Mouse (Mus musculus): Measurements from ENCODE around the gene Stam. TPM values are rescaled to one million over a fixed set of nuclear protein-coding genes. Genes with fewer than 3 reads are reported as not detected.

The Stam gene
- polyA plus RNA-seq (2015; fragmentation: Nextera tagmentation; extraction: Ambion mirVana), result 50.0 and 62.5 TPM in 2 replicates

- H3K27me3 ChIP-seq, result no peaks in the 10 kb centered on the region
- H3K4me2 ChIP-seq, result peak within 1 kb of the TSS; percentile 63
- H3K27ac ChIP-seq, result peak within 1 kb of the TSS; percentile 91
- peak; percentile 93 for ATAC-seq (replicated peaks; ENCODE audit: insufficient number of reproducible peaks, insufficient read depth, low FRiP score, low read depth)
- H3K36me3 ChIP-seq, result no peaks in the 10 kb centered on the region
- H3K4me1 ChIP-seq (replicated peaks), result peaks cover 23% of the 10 kb centered on the region
- WGBS, result under 1% methylated on average over 50 of the region's 50 CpGs
- H3K9ac ChIP-seq, result peak within 1 kb of the TSS; percentile 93
- H3K4me3 ChIP-seq, result peak within 1 kb of the TSS; percentile 98
- H3K9me3 ChIP-seq (replicated peaks), result no peaks in the 10 kb centered on the region
These were observed at the start of gene Stam for GRCm38 (mm10) chr2:14073362-14074220. Gene Stam (plus strand): TSS chr2:14074098.

- no peaks in the 10 kb centered on the region for H3K27me3 ChIP-seq
- H3K9ac ChIP-seq, result no peak overlapping the region
- ATAC-seq (replicated peaks; ENCODE audit: insufficient number of reproducible peaks, insufficient read depth, low FRiP score, low read depth), result no peak
- H3K27ac ChIP-seq, result no peak overlapping the region
- no peak overlapping the region for H3K4me2 ChIP-seq
- no peaks in the 10 kb centered on the region for H3K9me3 ChIP-seq (replicated peaks)
- peaks cover 11% of the 10 kb centered on the region; the same call in 1 of the 2 replicates for H3K36me3 ChIP-seq
- 91% methylated on average over 2 of the region's 2 CpGs for whole genome bisulfite sequencing
- no peak overlapping the region for H3K4me3 ChIP-seq
- no peaks in the 10 kb centered on the region for H3K4me1 ChIP-seq (replicated peaks)
These were observed 32.6 kb upstream of the Stam start for GRCm38 (mm10) chr2:14041249-14041648.

- 85% methylated on average over 3 of the region's 3 CpGs for WGBS
- H3K9me3 ChIP-seq (replicated peaks), result no peaks in the 10 kb centered on the region
- ATAC-seq (replicated peaks; ENCODE audit: insufficient number of reproducible peaks, insufficient read depth, low FRiP score, low read depth), result no peak
These were observed 30.9 kb upstream of the Stam start for GRCm38 (mm10) chr2:14043011-14043410.

GRCm38 (mm10) chr2:14043577-14044170 lies 30.2 kb upstream of the Stam start:
- Histone ChIP-seq H3K36me3 (peaks cover 9% of the 10 kb centered on the region; the same call in 1 of the 2 replicates), H3K9ac (no peak overlapping the region), H3K4me2 (no peak overlapping the region), H3K4me1 (replicated peaks) (peaks cover under 1% of the 10 kb centered on the region; the same call in 1 of the 2 replicates), H3K27ac (no peak overlapping the region), H3K27me3 (no peaks in the 10 kb centered on the region), H3K4me3 (no peak overlapping the region), H3K9me3 (replicated peaks) (no peaks in the 10 kb centered on the region)
- no peak for ATAC-seq (replicated peaks; ENCODE audit: insufficient number of reproducible peaks, insufficient read depth, low FRiP score, low read depth)
- WGBS, result 44% methylated on average over 9 of the region's 9 CpGs

More at GRCm38 (mm10) chr2:14043011-14043410, 30.9 kb upstream of the Stam start:
- H3K4me1 ChIP-seq (replicated peaks), result no peaks in the 10 kb centered on the region
- no peak overlapping the region for H3K9ac ChIP-seq
- no peak overlapping the region for H3K4me3 ChIP-seq
- H3K27me3 ChIP-seq, result no peaks in the 10 kb centered on the region
- peaks cover 9% of the 10 kb centered on the region; the same call in 1 of the 2 replicates for H3K36me3 ChIP-seq
- no peak overlapping the region for H3K27ac ChIP-seq
- H3K4me2 ChIP-seq, result no peak overlapping the region

GRCm38 (mm10) chr2:14048381-14048780 lies 25.5 kb upstream of the Stam start:
- Histone ChIP-seq H3K27ac (peak overlapping the region; percentile 15; the same call in 1 of the 2 replicates), H3K4me1 (replicated peaks) (peaks cover 3% of the 10 kb centered on the region; the same call in 1 of the 2 replicates), H3K9me3 (replicated peaks) (no peaks in the 10 kb centered on the region), H3K4me3 (no peak overlapping the region), H3K36me3 (no peaks in the 10 kb centered on the region), H3K9ac (no peak overlapping the region), H3K4me2 (no peak overlapping the region), H3K27me3 (no peaks in the 10 kb centered on the region)
- 0 out of 2 replicates have a peak, but pooled peaks have one; percentile 55 for ATAC-seq (replicated peaks; ENCODE audit: insufficient number of reproducible peaks, insufficient read depth, low FRiP score, low read depth)

- Histone ChIP-seq H3K9ac (no peak overlapping the region), H3K4me3 (no peak overlapping the region), H3K36me3 (no peaks in the 10 kb centered on the region), H3K27ac (peak overlapping the region; percentile 15), H3K4me1 (replicated peaks) (peaks cover 5% of the 10 kb centered on the region; the same call in 1 of the 2 replicates), H3K9me3 (replicated peaks) (no peaks in the 10 kb centered on the region), H3K4me2 (no peak overlapping the region), H3K27me3 (no peaks in the 10 kb centered on the region)
- no peak for ATAC-seq (replicated peaks; ENCODE audit: insufficient number of reproducible peaks, insufficient read depth, low FRiP score, low read depth)
- WGBS, result 60% methylated on average over 5 of the region's 5 CpGs
These were observed 25.1 kb upstream of the Stam start for GRCm38 (mm10) chr2:14048808-14049207.

- Histone ChIP-seq H3K27me3 (no peaks in the 10 kb centered on the region), H3K27ac (peak overlapping the region; percentile 14; the same call in 1 of the 2 replicates), H3K9me3 (replicated peaks) (no peaks in the 10 kb centered on the region), H3K4me1 (replicated peaks) (peaks cover 14% of the 10 kb centered on the region), H3K9ac (no peak overlapping the region), H3K36me3 (no peaks in the 10 kb centered on the region), H3K4me3 (no peak overlapping the region), H3K4me2 (0 out of 2 replicates have a peak overlapping the region, but pooled peaks have one; percentile 78)
- ATAC-seq (replicated peaks; ENCODE audit: insufficient number of reproducible peaks, insufficient read depth, low FRiP score, low read depth), result no peak
- WGBS, result 63% methylated on average over 3 of the region's 3 CpGs
These were observed 20.3 kb upstream of the Stam start for GRCm38 (mm10) chr2:14053618-14054017.

GRCm38 (mm10) chr2:14054163-14054562 lies 19.7 kb upstream of the Stam start:
- ATAC-seq (replicated peaks; ENCODE audit: insufficient number of reproducible peaks, insufficient read depth, low FRiP score, low read depth), result no peak
- H3K9ac ChIP-seq, result no peak overlapping the region
- peak overlapping the region; percentile 14; the same call in 1 of the 2 replicates for H3K27ac ChIP-seq
- H3K4me3 ChIP-seq, result peak overlapping the region; percentile 68
- no peaks in the 10 kb centered on the region for H3K27me3 ChIP-seq
- peak overlapping the region; percentile 78 for H3K4me2 ChIP-seq
- WGBS, result 59% methylated on average over 3 of the region's 3 CpGs
- no peaks in the 10 kb centered on the region for H3K36me3 ChIP-seq
- no peaks in the 10 kb centered on the region for H3K9me3 ChIP-seq (replicated peaks)
- peaks cover 11% of the 10 kb centered on the region for H3K4me1 ChIP-seq (replicated peaks)

- WGBS, result 6% methylated on average over 6 of the region's 6 CpGs
- H3K4me3 ChIP-seq, result peak overlapping the region; percentile 68
- H3K9me3 ChIP-seq (replicated peaks), result no peaks in the 10 kb centered on the region
- ATAC-seq (replicated peaks; ENCODE audit: insufficient number of reproducible peaks, insufficient read depth, low FRiP score, low read depth), result no peak
- H3K36me3 ChIP-seq, result no peaks in the 10 kb centered on the region
- peak overlapping the region; percentile 99 for H3K27ac ChIP-seq
- H3K4me1 ChIP-seq (replicated peaks), result peaks cover 11% of the 10 kb centered on the region
- peak overlapping the region; percentile 78 for H3K4me2 ChIP-seq
- peak overlapping the region; percentile 76 for H3K9ac ChIP-seq
- H3K27me3 ChIP-seq, result no peaks in the 10 kb centered on the region
These were observed 19.2 kb upstream of the Stam start for GRCm38 (mm10) chr2:14054716-14055115.

GRCm38 (mm10) chr2:14055168-14055565 lies 18.7 kb upstream of the Stam start:
- Histone ChIP-seq H3K4me3 (peak overlapping the region; percentile 68), H3K9ac (peak overlapping the region; percentile 76), H3K27me3 (no peaks in the 10 kb centered on the region), H3K36me3 (no peaks in the 10 kb centered on the region), H3K4me1 (replicated peaks) (peaks cover 11% of the 10 kb centered on the region), H3K4me2 (peak overlapping the region; percentile 78), H3K9me3 (replicated peaks) (no peaks in the 10 kb centered on the region), H3K27ac (peak overlapping the region; percentile 99)
- WGBS, result under 1% methylated on average over 56 of the region's 58 CpGs
- ATAC-seq (replicated peaks; ENCODE audit: insufficient number of reproducible peaks, insufficient read depth, low FRiP score, low read depth), result peak; percentile 91

- peaks cover 11% of the 10 kb centered on the region for H3K4me1 ChIP-seq (replicated peaks)
- under 1% methylated on average over 75 of the region's 101 CpGs for WGBS
These were observed 18.1 kb upstream of the Stam start, which contains the start of gene Hacd1 for GRCm38 (mm10) chr2:14055566-14056331. Gene Hacd1 (minus strand): TSS chr2:14056135.

More at GRCm38 (mm10) chr2:14055566-14056331, 18.1 kb upstream of the Stam start, which contains the start of gene Hacd1:
- ATAC-seq (replicated peaks; ENCODE audit: insufficient number of reproducible peaks, insufficient read depth, low FRiP score, low read depth), result peak; percentile 84
- Histone ChIP-seq H3K9me3 (replicated peaks) (no peaks in the 10 kb centered on the region), H3K9ac (peak within 1 kb of the TSS; percentile 76), H3K27ac (peak within 1 kb of the TSS; percentile 99), H3K27me3 (no peaks in the 10 kb centered on the region), H3K4me3 (peak within 1 kb of the TSS; percentile 68), H3K4me2 (peak within 1 kb of the TSS; percentile 78), H3K36me3 (no peaks in the 10 kb centered on the region)
